Mouse (Mus musculus): ENCODE results near the gene Scarb2. TPM values are rescaled to one million over a fixed set of nuclear protein-coding genes. Genes with fewer than 3 reads are reported as not detected.
"Not testable (repeated sequence)": the region's sequence is repeated elsewhere in the genome, so short reads cannot be mapped to it uniquely, and the experiment has no call there.

Gene Scarb2
- total RNA-seq (2017): 75.7 to 83.7 TPM (median 80.4 TPM) in 3 replicates

GRCm38 (mm10) chr5:92506733-92507132, at the start of gene Scarb2:
Scarb2 (minus strand) TSS chr5:92506833.
- ATAC-seq (replicated peaks; ENCODE audit: insufficient number of reproducible peaks, low FRiP score, low TSS enrichment, poor library complexity, severe bottlenecking): no peak

DNA sequence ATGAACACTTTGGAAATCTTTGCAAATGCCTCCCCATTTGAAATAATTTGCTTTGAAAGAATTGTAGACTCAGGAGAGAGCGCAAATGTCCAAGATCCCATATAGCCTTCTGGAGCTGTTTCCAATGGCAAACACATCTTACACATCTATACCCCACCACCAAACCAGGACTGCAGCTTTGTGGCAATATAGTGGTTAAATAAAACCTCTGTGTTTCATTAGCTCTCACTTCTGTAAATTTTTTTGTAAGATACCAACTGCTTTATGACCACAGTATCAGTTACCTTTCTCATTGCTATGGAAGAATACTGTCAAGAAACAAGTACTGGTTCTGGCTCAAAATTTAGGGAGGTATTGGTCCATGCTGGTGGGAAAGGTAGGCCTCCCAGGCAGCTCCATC, 49.3 kb upstream of the Scarb2 start:
- no peak for ATAC-seq (replicated peaks; ENCODE audit: insufficient number of reproducible peaks, low FRiP score, low TSS enrichment, poor library complexity, severe bottlenecking)

DNA sequence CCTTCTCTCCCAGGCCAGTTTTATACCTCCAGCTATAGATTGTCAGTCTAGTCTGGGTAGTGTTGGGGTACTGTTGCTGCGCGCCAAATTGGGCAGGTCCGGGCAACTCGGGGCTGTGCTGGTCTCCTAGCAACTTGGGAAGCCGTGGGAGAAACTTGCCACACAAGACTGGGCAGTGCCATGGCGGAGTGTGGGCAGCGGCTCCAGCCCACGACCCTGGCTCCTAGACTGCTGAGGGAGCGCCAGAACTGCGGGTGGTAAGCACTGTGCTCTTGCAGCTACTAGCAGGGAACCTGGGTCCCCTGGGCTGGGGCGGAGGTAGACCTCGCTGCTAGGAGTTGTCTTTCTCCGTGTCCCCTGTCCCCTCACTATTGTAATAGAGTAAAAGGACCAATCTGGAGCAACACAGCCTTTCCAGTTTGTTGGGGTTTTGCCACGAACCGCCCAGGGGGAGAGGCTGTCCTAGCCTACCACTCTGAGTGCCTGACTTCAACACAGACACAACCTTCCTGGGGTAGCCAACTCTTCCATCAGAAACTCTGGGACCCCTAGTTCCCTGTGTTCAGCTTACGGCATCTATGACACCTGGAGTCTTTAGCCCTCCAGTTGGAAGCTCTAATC, 48.4 kb upstream of the Scarb2 start, which contains the start of gene Fam47e:
Fam47e (plus strand) TSS at position 179 of the 621 bp plus-strand sequence.
- ATAC-seq (replicated peaks; ENCODE audit: insufficient number of reproducible peaks, low FRiP score, low TSS enrichment, poor library complexity, severe bottlenecking): no peak

GRCm38 (mm10) chr5:92554443-92554842, 47.8 kb upstream of the Scarb2 start:
- no peak for ATAC-seq (replicated peaks; ENCODE audit: insufficient number of reproducible peaks, low FRiP score, low TSS enrichment, poor library complexity, severe bottlenecking)

GRCm38 (mm10) chr5:92553939-92554338, 47.3 kb upstream of the Scarb2 start:
- ATAC-seq (replicated peaks; ENCODE audit: insufficient number of reproducible peaks, low FRiP score, low TSS enrichment, poor library complexity, severe bottlenecking): no peak

DNA sequence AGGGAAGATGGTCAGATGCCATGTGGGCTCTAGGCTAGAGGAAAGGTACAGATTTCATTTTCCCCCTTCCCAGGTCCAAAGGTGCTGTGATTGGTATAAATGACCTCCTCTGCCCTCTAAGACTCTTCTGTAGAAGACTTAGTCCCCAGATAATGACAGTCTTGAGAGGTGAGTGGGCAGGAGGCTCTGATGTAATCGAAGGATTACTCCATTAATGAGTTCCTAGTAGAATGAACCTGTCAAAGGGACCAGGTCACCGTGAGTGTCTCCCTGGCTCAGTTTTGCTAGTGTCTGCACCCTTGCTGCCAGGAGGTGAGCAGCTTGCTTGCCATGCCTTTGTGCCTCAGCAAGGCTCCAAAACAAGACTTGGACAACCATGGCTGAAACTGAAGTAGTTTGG, 46.0 kb upstream of the Scarb2 start:
- ATAC-seq (replicated peaks; ENCODE audit: insufficient number of reproducible peaks, low FRiP score, low TSS enrichment, poor library complexity, severe bottlenecking): no peak

DNA sequence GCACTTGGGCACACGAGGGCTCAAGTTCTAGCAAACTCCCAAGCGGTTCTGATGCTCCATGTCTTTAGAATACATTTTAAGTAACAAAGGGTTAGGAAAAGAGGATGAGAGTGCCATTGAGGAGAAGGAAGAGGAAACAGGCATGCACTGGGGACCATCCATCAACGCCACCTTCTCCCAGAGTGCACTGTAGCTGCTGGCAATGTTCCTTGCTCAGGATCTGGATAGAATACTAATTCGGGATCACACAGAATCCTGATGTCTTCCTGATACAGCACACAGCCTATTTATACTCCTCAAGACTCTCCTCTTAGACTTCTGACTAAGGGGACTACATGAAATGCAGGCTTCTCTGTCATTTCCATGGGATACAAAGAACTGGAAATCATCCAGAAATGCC, 33.1 kb upstream of the Scarb2 start:
- ATAC-seq (replicated peaks; ENCODE audit: insufficient number of reproducible peaks, low FRiP score, low TSS enrichment, poor library complexity, severe bottlenecking): no peak

GRCm38 (mm10) chr5:92524821-92525258, 18.2 kb upstream of the Scarb2 start:
- ATAC-seq (replicated peaks; ENCODE audit: insufficient number of reproducible peaks, low FRiP score, low TSS enrichment, poor library complexity, severe bottlenecking): peak; percentile 22; the same call in 1 of the 2 replicates

- not testable (repeated sequence) for ATAC-seq (replicated peaks; ENCODE audit: insufficient number of reproducible peaks, low FRiP score, low TSS enrichment, poor library complexity, severe bottlenecking)
Measured at GRCm38 (mm10) chr5:92521131-92521530, 14.5 kb upstream of the Scarb2 start.

DNA sequence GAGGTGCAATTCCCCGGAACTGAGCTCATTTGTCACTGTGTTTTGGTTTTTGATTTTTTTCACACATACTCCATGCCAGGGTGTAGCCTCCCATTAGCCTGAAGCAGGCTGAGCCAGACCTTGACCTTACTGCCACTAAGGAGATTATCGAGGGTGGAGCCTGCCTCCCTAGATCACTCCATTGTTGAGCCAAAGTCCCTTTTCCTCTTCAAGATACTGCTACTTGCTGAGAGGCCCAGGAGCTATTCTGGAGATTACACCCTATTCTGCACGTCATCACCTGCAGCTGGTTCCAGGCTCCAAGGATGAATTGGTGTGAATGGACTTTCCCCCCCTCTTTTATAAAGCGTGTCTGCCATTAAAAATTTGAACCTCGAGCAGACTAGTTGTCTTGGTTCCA, 5.4 kb upstream of the Scarb2 start:
- ATAC-seq (replicated peaks; ENCODE audit: insufficient number of reproducible peaks, low FRiP score, low TSS enrichment, poor library complexity, severe bottlenecking): no peak

DNA sequence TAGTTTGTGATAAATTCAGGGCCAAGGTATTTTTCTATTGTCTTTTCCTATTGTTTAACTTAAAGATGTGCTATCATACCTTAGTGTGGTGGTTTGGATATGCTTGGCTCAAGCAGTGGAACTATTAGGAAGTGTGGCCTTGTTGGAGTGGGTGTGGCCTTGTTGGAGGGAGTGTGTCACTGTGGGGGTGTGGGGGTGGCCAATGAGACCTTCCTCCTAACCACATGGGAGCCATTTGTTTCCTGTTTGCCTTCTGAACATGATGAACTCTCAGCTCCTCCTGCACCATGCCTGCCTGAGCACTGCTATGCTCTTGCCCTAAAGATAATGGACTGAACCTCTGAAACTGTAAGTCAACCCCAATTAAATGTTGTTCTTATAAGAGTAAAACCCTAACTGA, 4.6 kb upstream of the Scarb2 start:
- ATAC-seq (replicated peaks; ENCODE audit: insufficient number of reproducible peaks, low FRiP score, low TSS enrichment, poor library complexity, severe bottlenecking): peak; percentile 71

- ATAC-seq (replicated peaks; ENCODE audit: insufficient number of reproducible peaks, low FRiP score, low TSS enrichment, poor library complexity, severe bottlenecking): peak; percentile 49
Measured at GRCm38 (mm10) chr5:92508853-92509252, 2.2 kb upstream of the Scarb2 start.

DNA sequence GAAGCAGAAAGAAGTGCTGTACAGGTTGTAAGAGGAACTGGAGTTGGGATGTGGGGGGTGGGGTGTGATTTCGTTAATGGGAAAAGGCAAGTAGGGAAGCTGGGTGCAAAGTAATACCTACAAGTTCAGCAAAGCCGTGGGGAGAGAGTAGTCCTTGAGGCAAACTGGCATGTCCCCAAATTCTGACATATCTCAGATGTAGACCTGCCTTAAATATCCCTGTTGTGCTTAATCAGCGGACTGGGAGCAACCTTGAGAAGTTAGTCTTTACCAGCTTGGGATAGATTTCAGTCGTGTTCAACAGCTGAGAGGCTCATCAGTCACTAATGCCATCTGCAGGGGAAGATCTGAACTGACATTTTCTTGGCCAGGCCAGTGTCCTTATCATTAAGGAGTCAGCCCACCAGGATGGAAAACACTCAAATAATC, 318 bp downstream of the Scarb2 start:
- ATAC-seq (replicated peaks; ENCODE audit: insufficient number of reproducible peaks, low FRiP score, low TSS enrichment, poor library complexity, severe bottlenecking): no peak

GRCm38 (mm10) chr5:92505402-92505865, 1.2 kb downstream of the Scarb2 start:
- peak; percentile 59 for ATAC-seq (replicated peaks; ENCODE audit: insufficient number of reproducible peaks, low FRiP score, low TSS enrichment, poor library complexity, severe bottlenecking)

- peak; percentile 28 for ATAC-seq (replicated peaks; ENCODE audit: insufficient number of reproducible peaks, low FRiP score, low TSS enrichment, poor library complexity, severe bottlenecking)
Measured at GRCm38 (mm10) chr5:92504676-92505400, 1.8 kb downstream of the Scarb2 start.

- peak; percentile 25 for ATAC-seq (replicated peaks; ENCODE audit: insufficient number of reproducible peaks, low FRiP score, low TSS enrichment, poor library complexity, severe bottlenecking)
Measured at GRCm38 (mm10) chr5:92503856-92504618, 2.6 kb downstream of the Scarb2 start.

DNA sequence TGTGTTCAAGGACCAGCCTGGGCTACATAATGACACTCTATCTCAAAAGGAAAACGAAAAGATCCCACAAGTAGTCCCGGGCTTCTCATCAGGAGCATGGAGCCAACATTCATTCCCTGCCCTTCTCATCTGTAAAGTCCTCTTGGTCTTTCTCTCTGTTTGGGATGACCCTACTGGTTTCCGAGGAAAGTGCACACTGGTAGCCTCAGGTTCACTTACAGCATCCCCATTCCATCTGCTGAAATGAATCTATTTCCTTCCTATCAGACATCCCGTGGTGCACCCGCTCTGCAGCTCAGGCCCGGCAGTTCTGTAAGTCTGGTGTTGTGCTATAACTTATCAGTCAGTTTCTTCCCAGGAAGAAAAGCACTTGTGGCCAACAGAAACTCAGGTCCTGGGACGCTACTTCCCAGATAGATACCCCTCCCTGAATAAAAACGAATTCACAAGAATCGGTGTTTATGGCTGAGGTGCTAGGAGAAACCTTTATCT, 3.2 kb downstream of the Scarb2 start:
- no peak for ATAC-seq (replicated peaks; ENCODE audit: insufficient number of reproducible peaks, low FRiP score, low TSS enrichment, poor library complexity, severe bottlenecking)

- ATAC-seq (replicated peaks; ENCODE audit: insufficient number of reproducible peaks, low FRiP score, low TSS enrichment, poor library complexity, severe bottlenecking): no peak
Measured at GRCm38 (mm10) chr5:92499378-92499777, 7.3 kb downstream of the Scarb2 start.

DNA sequence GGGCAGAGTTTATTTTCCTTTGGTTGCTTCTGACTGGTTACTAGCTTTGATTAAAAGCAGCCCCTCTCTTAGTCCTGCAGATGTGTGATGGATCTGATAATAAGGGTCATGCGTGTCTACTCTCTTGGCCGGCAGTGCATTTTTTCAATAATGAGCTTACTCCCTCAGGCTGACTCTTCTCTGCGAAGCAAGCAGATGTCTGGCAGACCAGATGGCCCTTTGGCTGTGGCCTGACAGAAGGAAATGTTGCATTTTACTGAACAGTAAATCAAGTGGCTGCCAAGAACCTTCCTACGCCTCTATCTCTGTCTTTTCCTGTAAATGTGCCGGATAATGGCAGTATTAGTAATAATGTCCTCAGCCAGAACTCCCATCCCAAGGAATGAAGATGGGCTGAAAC, 8.0 kb downstream of the Scarb2 start:
- ATAC-seq (replicated peaks; ENCODE audit: insufficient number of reproducible peaks, low FRiP score, low TSS enrichment, poor library complexity, severe bottlenecking): no peak
